In the genomic region with DNA sequence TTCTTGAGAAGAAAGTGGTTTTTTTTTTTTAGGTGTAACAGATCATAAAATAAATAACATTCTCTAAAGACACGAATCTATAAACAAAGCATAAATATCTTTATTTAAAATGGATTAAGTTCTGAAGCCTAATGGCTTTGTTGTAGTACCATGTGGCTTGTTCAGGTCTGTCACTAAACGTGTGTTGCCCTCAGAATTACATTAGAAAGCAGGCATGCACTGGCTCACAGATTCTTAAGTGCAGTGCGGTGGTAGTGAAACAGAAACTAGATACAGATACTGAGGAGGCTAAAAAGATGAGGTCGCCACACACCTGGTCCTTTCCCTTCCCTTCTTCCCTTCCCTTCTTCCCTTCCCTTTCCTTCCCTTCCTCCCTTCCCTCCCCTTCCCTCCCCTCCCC, we compare ENCODE assay signal across 9 mouse cellular contexts.
DNase-seq lines count a peak whose midpoint lies in the region; ATAC-seq lines count a peak whose summit lies in the region.
"Had no signal": no experiment of that assay in that cellular context is flagged by ENCODE, and none has a peak within 500 bp of the region (broad histone marks: within the 10 kb centered on the region; RNA-seq: fewer than 3 reads in every experiment).

No protein-coding gene starts in this region.

- peak overlapping the region; percentile 12; the same call in 1 of the 2 replicates for H3K4me3 ChIP-seq in liver, embryonic 11.5 days (ENCODE audit: low read depth, low read length)
- H3K4me3 ChIP-seq in embryonic facial prominence, embryonic 14.5 days (ENCODE audit: low read depth, low read length) = no peak overlapping the region
- H3K4me3 ChIP-seq in midbrain, embryonic 14.5 days (replicated peaks; ENCODE audit: low read depth, low read length) = no peak overlapping the region

- no peak for ATAC-seq in liver, embryonic 11.5 days (replicated peaks; ENCODE audit: low FRiP score)
- ATAC-seq in embryonic facial prominence, embryonic 14.5 days (ENCODE audit: low read depth) = no peak
- no peak for ATAC-seq in midbrain, embryonic 14.5 days (ENCODE audit: low FRiP score, low TSS enrichment)

- WGBS in liver, embryonic 11.5 days = 36% methylated on average over 4 of the region's 4 CpGs
- WGBS in embryonic facial prominence, embryonic 14.5 days = 48% methylated on average over 4 of the region's 4 CpGs
- WGBS in midbrain, embryonic 14.5 days = 62% methylated on average over 4 of the region's 4 CpGs

- H3K27me3 ChIP-seq in liver, embryonic 11.5 days (replicated peaks; ENCODE audit: control insufficient read depth, insufficient read depth, low read length) = no peaks in the 10 kb centered on the region
- H3K27me3 ChIP-seq in embryonic facial prominence, embryonic 14.5 days (replicated peaks; ENCODE audit: control insufficient read depth, insufficient read depth, low read length) = no peaks in the 10 kb centered on the region
- H3K27me3 ChIP-seq in midbrain, embryonic 14.5 days (ENCODE audit: control insufficient read depth, insufficient read depth, low read length) = no peaks in the 10 kb centered on the region; the same call in 1 of the 2 replicates

- 0 out of 2 replicates have a peak overlapping the region, but pooled peaks have one; percentile 25 for H3K9ac ChIP-seq in liver, embryonic 11.5 days (ENCODE audit: low read depth, low read length)
- H3K9ac ChIP-seq in embryonic facial prominence, embryonic 14.5 days (ENCODE audit: low read depth, low read length) = no peak overlapping the region
- H3K9ac ChIP-seq in midbrain, embryonic 14.5 days (replicated peaks; ENCODE audit: low read length) = no peak overlapping the region
- H3K9ac ChIP-seq: hindbrain, embryonic 13.5 days had no signal

- peak overlapping the region; percentile 53 for H3K4me2 ChIP-seq in liver, embryonic 11.5 days
- no peak overlapping the region for H3K4me2 ChIP-seq in embryonic facial prominence, embryonic 14.5 days (ENCODE audit: low read depth, low read length)
- no peak overlapping the region for H3K4me2 ChIP-seq in midbrain, embryonic 14.5 days (ENCODE audit: low read length)

- H3K36me3 ChIP-seq in liver, embryonic 11.5 days (ENCODE audit: control insufficient read depth, insufficient read depth, low read length) = no peaks in the 10 kb centered on the region
- H3K36me3 ChIP-seq in embryonic facial prominence, embryonic 14.5 days (ENCODE audit: control insufficient read depth, insufficient read depth, low read length) = no peaks in the 10 kb centered on the region
- H3K36me3 ChIP-seq in midbrain, embryonic 14.5 days (ENCODE audit: control insufficient read depth, insufficient read depth, low read length) = no peaks in the 10 kb centered on the region
- H3K36me3 ChIP-seq: hindbrain, embryonic 13.5 days had no signal

- peak overlapping the region; percentile 68; the same call in 1 of the 2 replicates for H3K27ac ChIP-seq in liver, embryonic 11.5 days (ENCODE audit: low read depth, low read length)
- peak overlapping the region; percentile 28; the same call in 1 of the 2 replicates for H3K27ac ChIP-seq in embryonic facial prominence, embryonic 14.5 days (replicated peaks; ENCODE audit: low read depth, low read length)
- H3K27ac ChIP-seq in midbrain, embryonic 14.5 days (replicated peaks; ENCODE audit: low read depth, low read length) = no peak overlapping the region
- H3K27ac ChIP-seq: hindbrain, embryonic 13.5 days had no signal

- no peaks in the 10 kb centered on the region for H3K9me3 ChIP-seq in liver, embryonic 11.5 days (ENCODE audit: control insufficient read depth, low read length)
- no peaks in the 10 kb centered on the region for H3K9me3 ChIP-seq in embryonic facial prominence, embryonic 14.5 days (ENCODE audit: control insufficient read depth, low read length)
- H3K9me3 ChIP-seq in midbrain, embryonic 14.5 days (ENCODE audit: control insufficient read depth, low read length) = no peaks in the 10 kb centered on the region
- H3K9me3 ChIP-seq: hindbrain, embryonic 13.5 days had no signal

- no peak for DNase-seq in liver, embryonic 11.5 days (ENCODE audit: low spot score)
- DNase-seq in liver (no peak), ES-CJ7 (ENCODE audit: low read depth, low spot score) (peak; percentile 46)
- no peak for DNase-seq in embryonic facial prominence, embryonic 14.5 days (ENCODE audit: low spot score)
- peak; percentile 39 to 43 for DNase-seq in natural killer cell, adult 2 months (ENCODE audit: low spot score in 2 of 2)
- no peak for DNase-seq in urinary bladder, adult 2 months (ENCODE audit: low spot score)
- no peak for DNase-seq in frontal cortex, postnatal 10 days (ENCODE audit: low spot score in 2 of 2)
- DNase-seq in midbrain, embryonic 14.5 days = no peak

- peaks cover 62% of the 10 kb centered on the region for H3K4me1 ChIP-seq in liver, embryonic 11.5 days (replicated peaks; ENCODE audit: control insufficient read depth, insufficient read depth, low read length)
- peaks cover 38% of the 10 kb centered on the region for H3K4me1 ChIP-seq in embryonic facial prominence, embryonic 14.5 days (ENCODE audit: control insufficient read depth, insufficient read depth, low read length)
- H3K4me1 ChIP-seq in midbrain, embryonic 14.5 days (ENCODE audit: control insufficient read depth, insufficient read depth, low read length) = 0 out of 2 replicates have a peak, but pooled peaks cover 10% of the 10 kb centered on the region

Comparison
In these comparisons a context has a peak if more than half of its experiments do, and no peak if none do; other contexts are left out.
1. DNase-seq: peak in ES-CJ7 (single experiment) and natural killer cell, adult 2 months (2 of 2); none in liver, embryonic 11.5 days (single experiment), liver (single experiment), embryonic facial prominence, embryonic 14.5 days (single experiment), urinary bladder, adult 2 months (single experiment), frontal cortex, postnatal 10 days (0 of 2) and midbrain, embryonic 14.5 days (single experiment).